Mouse (Mus musculus) heart, adult 2 months (tissue): ENCODE results near the gene Nme8.

ENCODE experiments used
- CTCF ChIP-seq: fragments of 200-600 bp; IDR thresholded peaks from 2 replicates; pipeline ENCODE4 v1.8.1; 2022; ENCODE audit warnings: antibody characterized with exemption, mild to moderate bottlenecking, moderate library complexity
- EP300 ChIP-seq: fragments of 200-500 bp; IDR thresholded peaks from 2 replicates; pipeline ENCODE4 v1.6.1; 2011; ENCODE audit warnings: low read depth, low read length, control low read depth; ENCODE audit not compliant: insufficient read depth
- POLR2A ChIP-seq: fragments of 200-500 bp; IDR thresholded peaks from 2 replicates; pipeline ENCODE4 v1.6.1; 2011; ENCODE audit warnings: mild to moderate bottlenecking, low read depth, low read length, control low read depth; ENCODE audit not compliant: insufficient read depth

GRCm38 (mm10) chr13:19745741-19746140, 48.1 kb upstream of the Nme8 start:
- TF ChIP-seq CTCF (no peak), POLR2A (no peak), EP300 (no peak)
